Mouse (Mus musculus): ENCODE measurements around the gene Wdr44.

DNA sequence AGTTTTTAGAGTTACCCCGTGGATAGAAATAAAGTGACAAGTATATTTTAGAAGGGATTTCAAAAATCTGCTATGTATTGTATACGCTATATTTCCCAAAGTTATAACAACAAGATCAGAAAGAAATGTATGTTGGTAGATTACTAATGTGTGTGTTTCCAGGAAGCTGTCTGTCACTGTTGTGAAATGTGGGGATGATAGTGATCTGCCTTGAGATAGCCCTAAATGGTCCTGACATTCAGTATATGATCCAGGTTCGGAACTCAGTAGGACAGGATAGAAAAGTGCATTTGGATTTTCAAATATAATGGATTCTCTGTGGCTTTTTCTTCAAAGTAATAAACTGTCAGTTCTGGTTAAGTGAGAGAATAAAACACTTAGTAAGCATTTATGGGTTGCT is 1.7 kb downstream of the Wdr44 start:
- no peak for TF ChIP-seq CTCF (IDR thresholded peaks at IDR 0.05; ENCODE audit: borderline replicate concordance, extremely low read depth, insufficient read depth, insufficient read length)
- TF ChIP-seq POLR2A (IDR thresholded peaks at IDR 0.05; ENCODE audit: borderline replicate concordance, extremely low read depth, insufficient read depth, insufficient read length, poor library complexity, severe bottlenecking) = no peak
